Mouse (Mus musculus) intestine, embryonic 16.5 days (tissue): ENCODE data around the gene Zcchc2. TPM values are rescaled to one million over a fixed set of nuclear protein-coding genes. Genes with fewer than 3 reads are reported as not detected.

Source experiments
- ATAC-seq: fragments of 200-750 bp; cut with Nextera tagmentation; 2 replicates; pipeline ENCODE4 v1.8.0; 2017; ENCODE audit warnings: moderate TSS enrichment, moderate library complexity
- H3K27ac ChIP-seq: fragments of 300-500 bp; sonication (generic); 2 replicates; pipeline ENCODE4 v1.5.1; 2014; ENCODE audit warnings: mild to moderate bottlenecking, low read length
- H3K27me3 ChIP-seq: fragments of 300-500 bp; sonication (generic); replicated peaks from 2 replicates; pipeline ENCODE4 v1.6.1; 2014; ENCODE audit warnings: low read length, control low read depth, mixed read lengths; ENCODE audit not compliant: control insufficient read depth, insufficient read depth
- H3K36me3 ChIP-seq: fragments of 300-500 bp; sonication (generic); 2 replicates; pipeline ENCODE4 v1.6.1; 2014; ENCODE audit warnings: low read length, control low read depth; ENCODE audit not compliant: control insufficient read depth, insufficient read depth
- H3K4me1 ChIP-seq: fragments of 300-500 bp; sonication (generic); 2 replicates; pipeline ENCODE4 v1.6.1; 2014; ENCODE audit warnings: low read length, control low read depth, mixed read lengths; ENCODE audit not compliant: control insufficient read depth, insufficient read depth
- H3K4me2 ChIP-seq: fragments of 300-500 bp; sonication (generic); 2 replicates; pipeline ENCODE4 v1.6.1; 2014; ENCODE audit warnings: low read depth, low read length, control low read depth
- H3K4me3 ChIP-seq: fragments of 300-500 bp; sonication (generic); 2 replicates; pipeline ENCODE4 v1.5.1; 2014; ENCODE audit warnings: mild to moderate bottlenecking, low read length
- H3K9ac ChIP-seq: fragments of 300-500 bp; sonication (generic); 2 replicates; pipeline ENCODE4 v1.6.1; 2014; ENCODE audit warnings: low read depth, low read length
- H3K9me3 ChIP-seq: fragments of 300-500 bp; sonication (generic); 2 replicates; pipeline ENCODE4 v1.6.1; 2016; ENCODE audit warnings: low read length, control low read depth; ENCODE audit not compliant: control insufficient read depth
- WGBS: fragments of 180-500 bp; shearing (Covaris S2); extraction: QIAGEN DNeasy Blood & Tissue Kit; methylation state at CpG from one replicate; pipeline ENCODE4 v1.1.7; 2014; 5-methylcytosine and 5-hydroxymethylcytosine counted together
- polyA plus RNA-seq: library from polyadenylated mRNA; unstranded; fragments of >200 nt; fragmentation: Nextera tagmentation; extraction: Ambion mirVana; gene quantifications from 2 replicates; pipeline ENCODE4 v1.2.1, GENCODE M21; 2015

Zcchc2 gene
- polyA plus RNA-seq, 1 experiment from 2014 or later: 1.8 TPM

DNA sequence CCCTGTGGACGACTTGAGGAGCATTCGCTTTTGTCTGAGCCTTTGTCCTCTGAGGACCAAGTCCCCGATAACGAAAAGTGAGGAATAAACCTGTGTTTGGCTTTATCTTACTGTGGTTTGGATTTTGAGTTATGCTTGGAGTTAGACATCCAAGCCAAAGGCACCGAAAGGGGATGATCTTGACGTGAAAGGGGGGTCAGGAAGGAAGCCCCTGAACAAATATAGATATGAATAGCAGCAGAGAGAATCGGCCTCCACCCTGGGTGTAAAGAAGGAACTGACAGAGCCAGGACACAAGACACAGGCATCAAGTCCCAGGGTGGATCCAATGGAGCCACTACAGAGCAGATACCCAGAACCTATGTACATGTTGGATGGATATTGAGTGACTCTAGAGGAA is 83.9 kb downstream of the Zcchc2 start:
- 75% methylated on average over 7 of the region's 7 CpGs for WGBS
- Histone ChIP-seq H3K9ac (no peak overlapping the region), H3K27ac (no peak overlapping the region), H3K36me3 (no peaks in the 10 kb centered on the region), H3K4me1 (no peaks in the 10 kb centered on the region; the same call in 1 of the 2 replicates), H3K9me3 (no peaks in the 10 kb centered on the region), H3K4me2 (no peak overlapping the region), H3K27me3 (no peaks in the 10 kb centered on the region), H3K4me3 (no peak overlapping the region)
- no peak for ATAC-seq

DNA sequence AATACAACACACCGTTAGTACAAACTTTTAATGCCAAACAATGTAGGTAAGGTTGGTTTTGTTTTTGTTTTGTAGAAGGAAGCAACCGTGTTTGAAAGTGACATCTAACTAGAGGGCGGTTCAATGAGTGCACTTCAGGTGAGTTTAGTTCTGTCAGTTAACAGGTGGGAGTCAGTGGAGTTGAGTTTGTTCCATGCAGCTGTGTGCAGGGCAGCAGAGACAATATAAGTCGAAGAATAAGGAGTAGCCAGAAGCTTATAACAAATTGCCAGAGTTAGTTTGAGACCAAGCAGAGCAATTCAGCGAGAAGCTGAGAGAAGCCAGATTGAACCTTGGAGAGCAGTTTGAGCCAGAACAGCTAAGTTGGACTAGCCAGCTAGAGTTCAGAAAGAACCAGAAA is 84.5 kb downstream of the Zcchc2 start:
- no peaks in the 10 kb centered on the region for H3K36me3 ChIP-seq
- H3K4me3 ChIP-seq: no peak overlapping the region
- ATAC-seq: no peak
- H3K9ac ChIP-seq: no peak overlapping the region
- no peaks in the 10 kb centered on the region; the same call in 1 of the 2 replicates for H3K4me1 ChIP-seq
- H3K9me3 ChIP-seq: no peaks in the 10 kb centered on the region
- 88% methylated on average over 5 of the region's 5 CpGs for WGBS
- no peak overlapping the region for H3K4me2 ChIP-seq
- H3K27me3 ChIP-seq: no peaks in the 10 kb centered on the region
- H3K27ac ChIP-seq: no peak overlapping the region

DNA sequence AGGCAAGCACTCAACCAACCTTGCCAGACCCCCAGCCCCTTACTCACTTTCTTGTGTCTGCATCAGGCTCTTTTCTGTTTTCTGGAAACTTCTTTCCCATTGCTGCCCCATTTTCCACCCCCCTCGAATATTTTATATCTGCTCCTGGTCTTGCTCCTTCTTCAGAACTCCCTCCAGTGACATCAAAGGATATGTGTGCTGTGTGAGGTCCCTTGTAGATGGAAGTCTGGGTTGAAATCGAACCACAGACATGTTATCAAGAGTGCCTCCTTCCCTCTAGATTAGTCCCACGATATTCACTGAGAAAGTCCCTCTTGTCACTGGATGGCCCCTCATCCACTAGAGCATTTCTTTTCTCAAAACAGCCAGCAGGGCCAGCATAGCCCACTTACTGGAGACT is 86.4 kb downstream of the Zcchc2 start:
- H3K9me3 ChIP-seq: no peaks in the 10 kb centered on the region
- 86% methylated on average over 3 of the region's 3 CpGs for WGBS

DNA sequence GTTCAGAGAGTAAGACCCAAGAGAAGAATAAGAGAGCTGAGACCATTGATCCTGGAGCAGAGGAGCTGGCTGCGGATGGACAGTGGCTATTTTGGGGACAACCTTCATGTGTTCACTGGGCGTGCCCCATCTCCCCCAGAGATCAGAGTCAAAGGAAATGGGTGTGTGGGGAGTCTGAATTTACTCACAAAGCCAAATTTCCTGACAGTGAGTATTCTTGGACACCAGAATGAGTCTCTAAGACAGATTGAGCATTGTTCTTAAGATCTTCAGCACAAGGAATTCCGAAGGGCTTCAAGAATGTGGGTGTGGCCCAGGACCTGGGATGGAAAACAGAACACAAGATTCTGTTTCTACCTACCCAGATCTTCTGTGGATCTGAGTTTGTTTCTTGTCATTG is 87.0 kb downstream of the Zcchc2 start:
- Histone ChIP-seq H3K9ac (no peak overlapping the region), H3K27ac (no peak overlapping the region), H3K9me3 (no peaks in the 10 kb centered on the region), H3K4me2 (no peak overlapping the region), H3K4me3 (no peak overlapping the region), H3K4me1 (no peaks in the 10 kb centered on the region), H3K36me3 (no peaks in the 10 kb centered on the region), H3K27me3 (no peaks in the 10 kb centered on the region)
- no peak for ATAC-seq
- 67% methylated on average over 3 of the region's 3 CpGs for WGBS

More for the DNA sequence above, 86.4 kb downstream of the Zcchc2 start:
- no peaks in the 10 kb centered on the region for H3K27me3 ChIP-seq
- H3K9ac ChIP-seq: no peak overlapping the region
- no peaks in the 10 kb centered on the region for H3K36me3 ChIP-seq
- no peak overlapping the region for H3K27ac ChIP-seq
- no peak overlapping the region for H3K4me3 ChIP-seq
- no peaks in the 10 kb centered on the region; the same call in 1 of the 2 replicates for H3K4me1 ChIP-seq
- no peak overlapping the region for H3K4me2 ChIP-seq
- ATAC-seq: no peak

Other genes with a start within 250 kb of the Zcchc2 start
- gene Tnfrsf11a, start 209.7 kb upstream of the Zcchc2 start, polyA plus RNA-seq: 7.0 and 8.4 TPM in 2 replicates
- 2.7 and 2.9 TPM in 2 replicates for gene Phlpp1, start 181.3 kb downstream of the Zcchc2 start, polyA plus RNA-seq